ENCODE assay signal across 8 mouse cellular contexts in the genomic region with DNA sequence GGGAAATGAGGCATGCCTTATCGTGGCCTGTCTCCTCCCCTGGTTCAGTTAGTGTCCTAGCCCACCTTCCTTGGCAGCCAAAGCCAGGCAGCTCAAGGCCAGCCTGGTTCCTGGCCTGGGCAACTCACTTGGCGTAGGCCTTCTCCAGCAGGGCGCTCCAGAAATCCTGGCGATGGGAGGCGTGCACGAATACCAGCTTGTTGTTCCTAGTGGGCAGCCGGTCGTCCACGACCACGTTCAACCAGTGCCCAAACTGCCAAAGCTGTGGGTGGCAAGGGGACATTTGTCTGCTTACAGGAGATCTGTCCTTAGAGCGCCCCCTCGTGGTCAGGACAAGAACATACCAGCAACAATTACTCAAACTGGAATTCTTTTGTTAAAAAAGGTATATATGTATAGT. TPM values are rescaled to one million over a fixed set of nuclear protein-coding genes. Genes with fewer than 3 reads are reported as not detected.
DNase-seq lines count a peak whose midpoint lies in the region; ATAC-seq lines count a peak whose summit lies in the region.

No protein-coding gene starts in this region.

- H3K9me3 ChIP-seq in heart, embryonic 12.5 days (replicated peaks) = 0 out of 2 replicates have a peak, but pooled peaks cover 3% of the 10 kb centered on the region
- no peaks in the 10 kb centered on the region for H3K9me3 ChIP-seq in heart, embryonic 15.5 days (replicated peaks)

- H3K36me3 ChIP-seq in heart, embryonic 12.5 days = no peaks in the 10 kb centered on the region
- no peaks in the 10 kb centered on the region for H3K36me3 ChIP-seq in heart, embryonic 15.5 days

- H3K4me2 ChIP-seq in heart, embryonic 12.5 days = no peak overlapping the region
- H3K4me2 ChIP-seq in heart, embryonic 15.5 days = no peak overlapping the region

- ATAC-seq in heart, embryonic 12.5 days (ENCODE audit: insufficient number of reproducible peaks, low FRiP score) = no peak
- ATAC-seq in heart, embryonic 15.5 days (replicated peaks; ENCODE audit: insufficient number of reproducible peaks, insufficient read depth, low FRiP score, low read depth) = no peak
- peak; percentile 74 for ATAC-seq in megakaryocyte progenitor cell, adult 5-6 weeks (replicated peaks; ENCODE audit: poor library complexity)

- H3K27ac ChIP-seq in heart, embryonic 12.5 days (ENCODE audit: poor library complexity, severe bottlenecking) = no peak overlapping the region
- H3K27ac ChIP-seq in heart, embryonic 15.5 days = no peak overlapping the region

- WGBS in heart, embryonic 12.5 days = 18% methylated on average over 12 of the region's 12 CpGs
- WGBS in heart, embryonic 15.5 days = 21% methylated on average over 12 of the region's 12 CpGs

- H3K4me1 ChIP-seq in heart, embryonic 12.5 days (replicated peaks) = peaks cover 4% of the 10 kb centered on the region; the same call in 1 of the 2 replicates
- peaks cover 3% of the 10 kb centered on the region; the same call in 1 of the 2 replicates for H3K4me1 ChIP-seq in heart, embryonic 15.5 days (replicated peaks)

- no peaks in the 10 kb centered on the region for H3K27me3 ChIP-seq in heart, embryonic 12.5 days (replicated peaks)
- no peaks in the 10 kb centered on the region; the same call in 1 of the 2 replicates for H3K27me3 ChIP-seq in heart, embryonic 15.5 days

- H3K4me3 ChIP-seq in heart, embryonic 12.5 days = no peak overlapping the region
- H3K4me3 ChIP-seq in heart, embryonic 15.5 days = no peak overlapping the region

- H3K9ac ChIP-seq in heart, embryonic 12.5 days = no peak overlapping the region
- H3K9ac ChIP-seq in heart, embryonic 15.5 days = 0 out of 2 replicates have a peak overlapping the region, but pooled peaks have one; percentile 40

- DNase-seq in heart, adult 18-20 months = peak; percentile 57 to 85
- DNase-seq in adrenal gland, adult 18-20 months (ENCODE audit: low spot score in 2 of 2) = peak; percentile 71 to 81
- peak; percentile 30 for DNase-seq in embryo, embryonic 11.5 days (ENCODE audit: low read depth, low spot score)
- peak; percentile 64 to 78 for DNase-seq in layer of hippocampus, postnatal 14 days (ENCODE audit: low spot score in 2 of 2)
- DNase-seq in spleen, postnatal 10 days (ENCODE audit: low spot score in 2 of 2) = peak; percentile 66 to 86

RNA-seq across cellular contexts. Expression of a gene that starts 16.4 kb away (rescaled TPM):
- total RNA-seq in heart, adult 18-20 months (2021) = under 1 TPM; 0.17 to 0.57 TPM
- polyA plus RNA-seq in heart, embryonic 12.5 days (2016; fragmentation: Nextera tagmentation; extraction: Ambion mirVana) = 0.46 and 0.56 TPM in 2 replicates
- under 1 TPM; 0.19 to 0.40 TPM for total RNA-seq in adrenal gland, adult 18-20 months (2021)
- polyA plus RNA-seq in heart, embryonic 15.5 days (2015; fragmentation: Nextera tagmentation; extraction: Ambion mirVana) = 0.26 and 0.39 TPM in 2 replicates
- total RNA-seq in layer of hippocampus, postnatal 14 days (2021) = under 1 TPM; 0.14 to 0.25 TPM
- 0.07 TPM in 1 of 2 replicates, not detected in the other for total RNA-seq in megakaryocyte progenitor cell, adult 5-6 weeks (2015)
- total RNA-seq in megakaryocyte progenitor cell, adult 5-6 weeks (2017) = 0.17 TPM in 1 of 2 replicates, not detected in the other

RNA-seq across cellular contexts. Expression of a gene that starts 40.8 kb away (rescaled TPM):
- total RNA-seq in heart, adult 18-20 months (2021) = not detected
- polyA plus RNA-seq in heart, embryonic 12.5 days (2016; fragmentation: Nextera tagmentation; extraction: Ambion mirVana) = 0.24 and 0.92 TPM in 2 replicates
- total RNA-seq in adrenal gland, adult 18-20 months (2021) = not detected
- polyA plus RNA-seq in heart, embryonic 15.5 days (2015; fragmentation: Nextera tagmentation; extraction: Ambion mirVana) = 0.16 and 0.24 TPM in 2 replicates
- total RNA-seq in layer of hippocampus, postnatal 14 days (2021) = not detected
- not detected in 2 replicates for total RNA-seq in megakaryocyte progenitor cell, adult 5-6 weeks (2015)
- not detected in 2 replicates for total RNA-seq in megakaryocyte progenitor cell, adult 5-6 weeks (2017)

RNA-seq across cellular contexts. Expression of a gene that starts 43.3 kb away (rescaled TPM):
- 10 to 100 TPM; 65.0 to 67.4 TPM for total RNA-seq in heart, adult 18-20 months (2021)
- polyA plus RNA-seq in heart, embryonic 12.5 days (2016; fragmentation: Nextera tagmentation; extraction: Ambion mirVana) = 68.3 and 74.1 TPM in 2 replicates
- total RNA-seq in adrenal gland, adult 18-20 months (2021) = 100 to 1,000 TPM; 121 to 161 TPM
- 90.9 and 120 TPM in 2 replicates for polyA plus RNA-seq in heart, embryonic 15.5 days (2015; fragmentation: Nextera tagmentation; extraction: Ambion mirVana)
- 10 to 100 TPM; 17.5 to 22.9 TPM for total RNA-seq in layer of hippocampus, postnatal 14 days (2021)
- 43.5 and 67.7 TPM in 2 replicates for total RNA-seq in megakaryocyte progenitor cell, adult 5-6 weeks (2015)
- 64.1 and 64.3 TPM in 2 replicates for total RNA-seq in megakaryocyte progenitor cell, adult 5-6 weeks (2017)

RNA-seq across cellular contexts. Expression of a gene that starts 43.4 kb away (rescaled TPM):
- 100 to 1,000 TPM; 160 to 167 TPM for total RNA-seq in heart, adult 18-20 months (2021)
- 128 and 129 TPM in 2 replicates for polyA plus RNA-seq in heart, embryonic 12.5 days (2016; fragmentation: Nextera tagmentation; extraction: Ambion mirVana)
- total RNA-seq in adrenal gland, adult 18-20 months (2021) = 100 to 1,000 TPM; 104 to 109 TPM
- polyA plus RNA-seq in heart, embryonic 15.5 days (2015; fragmentation: Nextera tagmentation; extraction: Ambion mirVana) = 124 and 133 TPM in 2 replicates
- 10 to 100 TPM; 36.4 to 43.5 TPM for total RNA-seq in layer of hippocampus, postnatal 14 days (2021)
- 35.2 and 47.5 TPM in 2 replicates for total RNA-seq in megakaryocyte progenitor cell, adult 5-6 weeks (2015)
- total RNA-seq in megakaryocyte progenitor cell, adult 5-6 weeks (2017) = 24.9 and 34.2 TPM in 2 replicates

RNA-seq across cellular contexts. Expression of a gene that starts 44.0 kb away (rescaled TPM):
- total RNA-seq in heart, adult 18-20 months (2021) = 10 to 100 TPM; 91.7 to 95.7 TPM
- polyA plus RNA-seq in heart, embryonic 12.5 days (2016; fragmentation: Nextera tagmentation; extraction: Ambion mirVana) = 41.2 and 41.4 TPM in 2 replicates
- 10 to 100 TPM; 41.0 to 41.4 TPM for total RNA-seq in adrenal gland, adult 18-20 months (2021)
- 35.1 and 42.4 TPM in 2 replicates for polyA plus RNA-seq in heart, embryonic 15.5 days (2015; fragmentation: Nextera tagmentation; extraction: Ambion mirVana)
- total RNA-seq in layer of hippocampus, postnatal 14 days (2021) = 100 to 1,000 TPM; 219 to 224 TPM
- 3.9 and 5.0 TPM in 2 replicates for total RNA-seq in megakaryocyte progenitor cell, adult 5-6 weeks (2015)
- 2.0 and 5.5 TPM in 2 replicates for total RNA-seq in megakaryocyte progenitor cell, adult 5-6 weeks (2017)
